Mouse (Mus musculus) heart, embryonic 12.5 days (tissue): ENCODE results near the gene Mrpl42. TPM values are rescaled to one million over a fixed set of nuclear protein-coding genes. Genes with fewer than 3 reads are reported as not detected.

Source experiments
- ATAC-seq: fragments of 200-750 bp; cut with Nextera tagmentation; 2 replicates; pipeline ENCODE4 v1.8.0; 2017; ENCODE audit warnings: moderate TSS enrichment, moderate library complexity; ENCODE audit not compliant: insufficient number of reproducible peaks, low FRiP score
- H3K27ac ChIP-seq: fragments of 300-500 bp; sonication (generic); 2 replicates; pipeline ENCODE4 v1.5.1; 2016; ENCODE audit warnings: mild to moderate bottlenecking, moderate library complexity; ENCODE audit not compliant: poor library complexity, severe bottlenecking
- H3K27me3 ChIP-seq: fragments of 300-500 bp; sonication (generic); replicated peaks from 2 replicates; pipeline ENCODE4 v1.6.1; 2016; ENCODE audit warnings: mild to moderate bottlenecking, moderate library complexity
- H3K36me3 ChIP-seq: fragments of 300-500 bp; sonication (generic); 2 replicates; pipeline ENCODE4 v1.6.1; 2016; ENCODE audit warnings: mild to moderate bottlenecking, moderate library complexity
- H3K4me1 ChIP-seq: fragments of 300-500 bp; sonication (generic); replicated peaks from 2 replicates; pipeline ENCODE4 v1.6.1; 2016; ENCODE audit warnings: mild to moderate bottlenecking
- H3K4me2 ChIP-seq: fragments of 300-500 bp; sonication (generic); 2 replicates; pipeline ENCODE4 v1.6.1; 2016; ENCODE audit warnings: mild to moderate bottlenecking, moderate library complexity
- H3K4me3 ChIP-seq: fragments of 300-500 bp; sonication (generic); 2 replicates; pipeline ENCODE4 v1.5.1; 2016; ENCODE audit warnings: mild to moderate bottlenecking
- H3K9ac ChIP-seq: fragments of 300-500 bp; sonication (generic); 2 replicates; pipeline ENCODE4 v1.6.1; 2016; ENCODE audit warnings: mild to moderate bottlenecking, moderate library complexity
- H3K9me3 ChIP-seq: fragments of 300-500 bp; sonication (generic); replicated peaks from 2 replicates; pipeline ENCODE4 v1.6.1; 2016; ENCODE audit warnings: mild to moderate bottlenecking, moderate library complexity
- WGBS: fragments of 180-500 bp; shearing (Covaris S2); methylation state at CpG from one replicate; pipeline ENCODE4 v1.1.7; 2016; 5-methylcytosine and 5-hydroxymethylcytosine counted together
- polyA plus RNA-seq: library from polyadenylated mRNA; unstranded; fragments of >200 nt; fragmentation: Nextera tagmentation; extraction: Ambion mirVana; gene quantifications from 2 replicates; pipeline ENCODE4 v1.2.1, GENCODE M21; 2016

Gene Mrpl42
- polyA plus RNA-seq, 1 experiment from 2014 or later: 519 TPM

DNA sequence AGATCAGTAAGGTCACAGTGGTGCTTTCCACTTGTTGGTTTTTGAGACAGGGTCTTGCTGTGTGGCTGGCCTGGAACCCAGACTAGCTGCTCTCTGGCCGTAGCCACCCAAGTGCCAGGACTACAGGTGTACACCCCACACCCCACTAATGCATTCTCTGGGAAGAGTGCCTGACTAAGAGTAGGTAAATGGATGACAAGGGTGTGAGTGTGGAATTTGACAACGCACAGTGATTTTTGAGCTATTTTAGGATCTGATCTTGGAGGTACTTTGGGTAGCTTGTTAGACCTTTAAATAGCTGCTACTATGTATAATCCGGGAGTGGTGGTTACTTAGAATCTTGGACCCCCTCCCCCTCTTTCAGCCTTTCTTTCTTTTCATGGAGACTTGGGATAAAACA is 37.5 kb upstream of the Mrpl42 start:
- ATAC-seq: no peak
- peak overlapping the region; percentile 67 for H3K27ac ChIP-seq
- H3K36me3 ChIP-seq: peaks cover 9% of the 10 kb centered on the region
- no peak overlapping the region for H3K9ac ChIP-seq
- H3K4me3 ChIP-seq: no peak overlapping the region
- H3K9me3 ChIP-seq: no peaks in the 10 kb centered on the region
- peak overlapping the region; percentile 49 for H3K4me2 ChIP-seq
- H3K4me1 ChIP-seq: peaks cover 38% of the 10 kb centered on the region
- no peaks in the 10 kb centered on the region for H3K27me3 ChIP-seq
- 46% methylated on average over 3 of the region's 3 CpGs for whole genome bisulfite sequencing

- peaks cover 49% of the 10 kb centered on the region for H3K4me1 ChIP-seq
- H3K4me3 ChIP-seq: no peak overlapping the region
- WGBS: 62% methylated on average over 6 of the region's 6 CpGs
These were observed 34.4 kb upstream of the Mrpl42 start for GRCm38 (mm10) chr10:95536222-95536541.

GRCm38 (mm10) chr10:95535399-95536221 is 33.9 kb upstream of the Mrpl42 start:
- H3K36me3 ChIP-seq: no peaks in the 10 kb centered on the region
- no peak overlapping the region for H3K27ac ChIP-seq
- H3K9me3 ChIP-seq: no peaks in the 10 kb centered on the region
- H3K4me3 ChIP-seq: no peak overlapping the region
- WGBS: 80% methylated on average over 8 of the region's 8 CpGs
- peaks cover 53% of the 10 kb centered on the region for H3K4me1 ChIP-seq
- ATAC-seq: no peak
- H3K27me3 ChIP-seq: no peaks in the 10 kb centered on the region
- no peak overlapping the region for H3K4me2 ChIP-seq
- no peak overlapping the region for H3K9ac ChIP-seq

More at GRCm38 (mm10) chr10:95536222-95536541, 34.4 kb upstream of the Mrpl42 start:
- Histone ChIP-seq H3K4me2 (no peak overlapping the region), H3K36me3 (no peaks in the 10 kb centered on the region), H3K27me3 (no peaks in the 10 kb centered on the region), H3K27ac (no peak overlapping the region), H3K9me3 (no peaks in the 10 kb centered on the region), H3K9ac (no peak overlapping the region)
- ATAC-seq: no peak

- ATAC-seq: 0 out of 2 replicates have a peak, but pooled peaks have one; percentile 61
- no peak overlapping the region for H3K4me3 ChIP-seq
- H3K9me3 ChIP-seq: no peaks in the 10 kb centered on the region
- no peak overlapping the region for H3K9ac ChIP-seq
- H3K4me1 ChIP-seq: peaks cover 53% of the 10 kb centered on the region
- no peaks in the 10 kb centered on the region for H3K27me3 ChIP-seq
- peak overlapping the region; percentile 36 for H3K27ac ChIP-seq
- no peak overlapping the region for H3K4me2 ChIP-seq
- 79% methylated on average over 7 of the region's 7 CpGs for WGBS
- H3K36me3 ChIP-seq: no peaks in the 10 kb centered on the region
These were observed 31.6 kb upstream of the Mrpl42 start for GRCm38 (mm10) chr10:95533382-95533781.

DNA sequence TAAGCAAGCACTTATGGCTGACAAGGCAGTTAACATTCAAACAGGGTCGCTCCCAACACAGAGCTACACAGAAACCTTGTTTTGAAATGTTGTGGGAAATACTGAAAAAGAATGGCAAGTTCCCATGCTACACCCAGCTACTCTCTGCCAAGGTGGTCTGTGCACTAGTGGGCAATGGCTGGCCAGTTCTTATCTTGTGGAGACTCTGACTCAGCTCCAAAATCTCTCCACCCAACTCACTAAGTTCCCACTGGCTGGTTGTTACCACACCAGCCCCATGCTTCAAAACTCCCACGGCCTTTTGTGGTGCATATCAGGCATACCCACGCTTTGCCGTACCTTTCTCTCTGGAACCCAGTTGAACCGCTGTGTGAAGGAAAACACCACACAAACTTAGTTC is 31.2 kb upstream of the Mrpl42 start:
- Histone ChIP-seq H3K4me1 (peaks cover 51% of the 10 kb centered on the region), H3K27ac (peak overlapping the region; percentile 36), H3K27me3 (no peaks in the 10 kb centered on the region), H3K4me2 (no peak overlapping the region), H3K4me3 (no peak overlapping the region), H3K9me3 (no peaks in the 10 kb centered on the region), H3K9ac (no peak overlapping the region), H3K36me3 (no peaks in the 10 kb centered on the region)
- peak; percentile 61; the same call in 1 of the 2 replicates for ATAC-seq
- WGBS: 64% methylated on average over 5 of the region's 5 CpGs

- no peak for ATAC-seq
- H3K27ac ChIP-seq: no peak overlapping the region
- no peak overlapping the region for H3K4me3 ChIP-seq
- H3K36me3 ChIP-seq: no peaks in the 10 kb centered on the region
- no peaks in the 10 kb centered on the region for H3K9me3 ChIP-seq
- H3K27me3 ChIP-seq: no peaks in the 10 kb centered on the region
- no peak overlapping the region for H3K4me2 ChIP-seq
- peaks cover 52% of the 10 kb centered on the region for H3K4me1 ChIP-seq
- 79% methylated on average over 2 of the region's 2 CpGs for WGBS
- no peak overlapping the region for H3K9ac ChIP-seq
These were observed 28.9 kb upstream of the Mrpl42 start for GRCm38 (mm10) chr10:95530551-95531121.

- Histone ChIP-seq H3K4me1 (peaks cover 34% of the 10 kb centered on the region), H3K9ac (no peak overlapping the region), H3K4me2 (no peak overlapping the region), H3K27me3 (no peaks in the 10 kb centered on the region), H3K36me3 (peaks cover 9% of the 10 kb centered on the region; the same call in 1 of the 2 replicates), H3K4me3 (no peak overlapping the region), H3K27ac (no peak overlapping the region; the same call in 1 of the 2 replicates), H3K9me3 (no peaks in the 10 kb centered on the region)
- WGBS: 82% methylated on average over 5 of the region's 5 CpGs
- no peak for ATAC-seq
These were observed 24.9 kb upstream of the Mrpl42 start for GRCm38 (mm10) chr10:95526495-95527122.

DNA sequence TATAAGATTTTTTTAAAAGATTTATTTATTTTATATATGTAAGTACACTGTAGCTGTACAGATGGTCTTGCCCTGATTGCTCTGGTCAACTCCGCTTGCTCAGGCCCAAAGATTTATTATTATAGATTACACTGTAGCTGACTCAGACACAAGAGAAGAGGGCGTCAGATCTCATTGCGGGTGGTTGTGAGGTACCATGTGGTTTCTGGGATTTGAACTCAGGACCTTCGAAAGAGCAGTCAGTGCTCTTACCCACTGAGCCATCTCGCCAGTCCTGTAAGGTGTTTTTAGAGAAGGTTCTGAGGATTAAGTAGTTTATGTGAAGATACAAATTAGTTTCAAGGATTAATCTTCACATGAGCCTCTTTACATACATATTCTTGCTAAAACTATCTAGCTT is 24.1 kb upstream of the Mrpl42 start:
- 94% methylated on average over 5 of the region's 5 CpGs for whole genome bisulfite sequencing
- Histone ChIP-seq H3K9me3 (no peaks in the 10 kb centered on the region), H3K4me3 (no peak overlapping the region), H3K27me3 (no peaks in the 10 kb centered on the region), H3K4me2 (no peak overlapping the region), H3K27ac (no peak overlapping the region), H3K9ac (no peak overlapping the region), H3K36me3 (peaks cover 9% of the 10 kb centered on the region; the same call in 1 of the 2 replicates), H3K4me1 (peaks cover 32% of the 10 kb centered on the region)
- no peak for ATAC-seq

DNA sequence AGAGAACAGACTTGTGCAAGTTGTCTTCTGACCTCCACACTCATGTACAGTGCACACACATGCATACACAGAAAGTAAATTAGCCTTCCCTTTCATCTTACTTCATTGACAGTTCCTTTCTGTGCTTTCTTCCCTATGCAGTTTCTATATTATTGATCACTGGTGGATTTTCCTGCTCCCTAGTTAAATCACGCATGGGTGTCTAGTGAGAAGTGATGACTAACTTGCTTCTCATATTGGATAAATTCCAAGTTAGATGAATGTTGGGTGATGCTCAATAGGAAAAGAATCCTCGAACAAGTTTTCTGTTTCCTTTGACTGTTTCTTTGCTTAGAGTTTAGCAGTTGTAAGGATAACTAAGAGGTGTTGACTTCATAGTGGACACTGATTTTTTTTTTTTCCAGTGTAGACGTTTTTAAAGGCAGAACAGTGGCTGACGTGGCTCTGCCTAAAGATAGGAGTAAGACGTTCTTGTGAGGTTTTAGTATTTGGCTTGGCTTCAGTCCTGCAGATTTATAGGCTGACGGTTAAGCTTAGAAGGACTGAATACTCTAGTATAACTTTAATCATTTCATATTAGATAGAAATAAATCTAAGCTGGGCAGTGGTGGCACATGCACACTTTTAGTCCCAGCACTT is 23.4 kb upstream of the Mrpl42 start:
- peaks cover 26% of the 10 kb centered on the region for H3K4me1 ChIP-seq

GRCm38 (mm10) chr10:95517656-95518055 is 15.9 kb upstream of the Mrpl42 start:
- no peaks in the 10 kb centered on the region for H3K9me3 ChIP-seq
- H3K27ac ChIP-seq: no peak overlapping the region
- H3K4me2 ChIP-seq: no peak overlapping the region
- no peak overlapping the region for H3K4me3 ChIP-seq
- no peak for ATAC-seq
- peaks cover 11% of the 10 kb centered on the region; the same call in 1 of the 2 replicates for H3K36me3 ChIP-seq
- WGBS: 94% methylated on average over 6 of the region's 6 CpGs
- H3K27me3 ChIP-seq: no peaks in the 10 kb centered on the region
- no peak overlapping the region for H3K9ac ChIP-seq
- H3K4me1 ChIP-seq: peaks cover 24% of the 10 kb centered on the region

More for the DNA sequence above, 23.4 kb upstream of the Mrpl42 start:
- Histone ChIP-seq H3K27me3 (no peaks in the 10 kb centered on the region), H3K9me3 (no peaks in the 10 kb centered on the region), H3K27ac (no peak overlapping the region), H3K4me3 (no peak overlapping the region), H3K4me2 (no peak overlapping the region), H3K36me3 (peaks cover 9% of the 10 kb centered on the region; the same call in 1 of the 2 replicates), H3K9ac (no peak overlapping the region)
- no peak for ATAC-seq
- 60% methylated on average over 6 of the region's 6 CpGs for WGBS
